Mouse (Mus musculus): ENCODE results near the gene Zfp90. TPM values are rescaled to one million over a fixed set of nuclear protein-coding genes. Genes with fewer than 3 reads are reported as not detected.

Zfp90 gene
- polyA plus RNA-seq, 1 experiment from 2014 or later, result 2.9 TPM

DNA sequence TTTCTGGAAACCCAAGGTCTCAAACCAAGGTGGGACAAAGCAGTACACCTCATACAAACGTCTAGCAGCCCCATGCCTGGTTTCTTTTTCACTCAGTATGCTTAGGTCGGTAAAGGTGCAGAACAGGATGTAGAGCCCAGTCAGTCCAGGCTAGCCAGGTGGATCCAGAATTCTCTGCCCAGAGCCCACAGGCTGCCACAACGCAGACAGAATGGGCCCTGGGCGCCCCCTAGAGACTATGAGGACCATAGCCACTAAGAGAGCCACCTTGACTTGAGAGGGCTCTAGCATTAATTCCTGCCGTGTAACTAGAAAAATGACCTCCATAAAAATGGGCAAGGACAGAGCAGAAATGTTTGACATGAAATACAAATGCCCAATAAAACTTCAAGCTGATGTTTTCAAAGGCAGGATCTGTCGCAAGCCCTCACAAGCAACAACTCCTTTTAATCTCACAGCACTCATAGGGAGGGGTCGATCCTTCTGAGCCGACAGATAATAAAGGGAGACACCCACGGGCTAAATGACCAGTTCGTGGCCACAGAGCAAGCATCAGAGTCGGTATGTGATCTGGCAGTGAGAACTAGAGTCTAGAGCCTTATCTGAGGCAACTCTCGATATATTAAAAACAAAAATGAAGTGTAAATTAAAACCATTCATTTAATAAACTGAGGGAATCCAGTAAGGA lies 11.7 kb upstream of the Zfp90 start:
- 25% methylated on average over 12 of the region's 12 CpGs for WGBS (ENCODE audit: insufficient replicate concordance)
- Histone ChIP-seq H3K9ac (replicated peaks) (no peak overlapping the region), H3K27me3 (ENCODE audit: insufficient read depth, low read length) (no peaks in the 10 kb centered on the region), H3K27ac (ENCODE audit: low read depth) (no peak overlapping the region), H3K4me2 (ENCODE audit: low read depth, low read length) (no peak overlapping the region), H3K9me3 (ENCODE audit: low read length) (no peaks in the 10 kb centered on the region), H3K36me3 (replicated peaks; ENCODE audit: insufficient read depth, low read length) (no peaks in the 10 kb centered on the region), H3K4me1 (ENCODE audit: insufficient read depth) (no peaks in the 10 kb centered on the region), H3K4me3 (ENCODE audit: low read depth, low read length) (no peak overlapping the region)
- ATAC-seq (peak; percentile 61; the same call in 1 of the 2 replicates), DNase-seq (peak; percentile 53)
- TF ChIP-seq CTCF (IDR thresholded peaks at IDR 0.05; ENCODE audit: low read depth), result peak; percentile 76
- TF ChIP-seq EP300 (IDR thresholded peaks at IDR 0.05; ENCODE audit: low read depth), result no peak

- Histone ChIP-seq H3K9ac (replicated peaks) (no peak overlapping the region), H3K4me3 (ENCODE audit: low read depth, low read length) (no peak overlapping the region), H3K27me3 (ENCODE audit: insufficient read depth, low read length) (no peaks in the 10 kb centered on the region), H3K27ac (ENCODE audit: low read depth) (no peak overlapping the region), H3K4me1 (ENCODE audit: insufficient read depth) (no peaks in the 10 kb centered on the region), H3K36me3 (replicated peaks; ENCODE audit: insufficient read depth, low read length) (no peaks in the 10 kb centered on the region), H3K4me2 (ENCODE audit: low read depth, low read length) (no peak overlapping the region), H3K9me3 (ENCODE audit: low read length) (no peaks in the 10 kb centered on the region)
- DNase-seq (no peak), ATAC-seq (no peak)
- 36% methylated on average over 3 of the region's 3 CpGs for WGBS (ENCODE audit: insufficient replicate concordance)
- no peak for TF ChIP-seq EP300 (IDR thresholded peaks at IDR 0.05; ENCODE audit: low read depth)
- no peak for TF ChIP-seq CTCF (IDR thresholded peaks at IDR 0.05; ENCODE audit: low read depth)
Measured at GRCm38 (mm10) chr8:106404825-106405224, 10.3 kb upstream of the Zfp90 start.

DNA sequence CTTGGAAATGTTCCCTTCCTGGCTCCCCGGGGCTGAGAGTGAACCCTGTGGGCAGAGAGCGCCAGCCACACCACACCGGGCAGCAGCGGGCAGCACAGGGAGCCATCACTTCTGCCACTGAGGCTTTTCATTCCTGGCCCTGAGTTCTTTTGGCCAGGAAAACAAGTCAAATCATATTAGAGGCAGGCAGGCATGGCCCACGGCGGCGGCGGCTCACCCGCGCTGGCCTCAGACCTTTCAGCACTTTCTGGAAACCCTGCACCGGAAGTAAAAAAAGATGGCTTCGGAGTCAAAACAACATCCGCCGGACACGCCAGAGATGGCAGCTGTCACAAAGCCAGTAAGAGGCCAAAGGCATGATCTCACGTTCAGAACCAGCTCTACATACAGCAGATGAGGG lies 9.3 kb upstream of the Zfp90 start:
- Histone ChIP-seq H3K9me3 (ENCODE audit: low read length) (no peaks in the 10 kb centered on the region), H3K9ac (replicated peaks) (no peak overlapping the region), H3K4me3 (ENCODE audit: low read depth, low read length) (no peak overlapping the region), H3K36me3 (replicated peaks; ENCODE audit: insufficient read depth, low read length) (no peaks in the 10 kb centered on the region), H3K4me1 (ENCODE audit: insufficient read depth) (no peaks in the 10 kb centered on the region), H3K27ac (ENCODE audit: low read depth) (no peak overlapping the region), H3K27me3 (ENCODE audit: insufficient read depth, low read length) (no peaks in the 10 kb centered on the region), H3K4me2 (ENCODE audit: low read depth, low read length) (no peak overlapping the region)
- ATAC-seq, result no peak
- DNase-seq, result no peak
- no peak for TF ChIP-seq CTCF (IDR thresholded peaks at IDR 0.05; ENCODE audit: low read depth)
- WGBS (ENCODE audit: insufficient replicate concordance), result 82% methylated on average over 16 of the region's 16 CpGs

DNA sequence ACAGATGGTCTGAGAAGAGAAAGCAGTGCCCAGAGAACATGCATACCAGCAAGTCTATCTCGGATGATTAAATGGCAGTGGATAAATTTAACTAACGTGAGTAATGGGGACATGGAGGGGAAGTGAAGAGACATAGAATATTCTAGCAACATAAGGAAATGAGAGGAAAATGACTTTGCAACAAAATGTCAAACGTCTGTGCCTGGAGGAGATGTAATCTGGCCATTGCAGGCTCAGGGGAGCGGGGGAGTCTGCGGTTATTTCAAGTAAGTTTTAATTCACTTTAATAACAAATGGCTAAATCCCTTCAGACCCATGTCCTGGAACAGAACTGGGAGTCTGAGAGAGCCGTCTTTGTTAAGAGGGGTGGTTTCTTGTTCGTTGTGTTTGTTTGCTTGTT lies 5.1 kb upstream of the Zfp90 start:
- DNase-seq, result no peak
- TF ChIP-seq EP300 (IDR thresholded peaks at IDR 0.05; ENCODE audit: low read depth) (no peak), CTCF (IDR thresholded peaks at IDR 0.05; ENCODE audit: low read depth) (no peak)
- no peak overlapping the region for H3K9ac ChIP-seq (replicated peaks)

GRCm38 (mm10) chr8:106410564-106410963 lies 4.6 kb upstream of the Zfp90 start:
- WGBS (ENCODE audit: insufficient replicate concordance), result 77% methylated on average over 7 of the region's 7 CpGs
- Histone ChIP-seq H3K4me2 (ENCODE audit: low read depth, low read length) (no peak overlapping the region), H3K4me1 (ENCODE audit: insufficient read depth) (peaks cover 5% of the 10 kb centered on the region; the same call in 1 of the 2 replicates), H3K9me3 (ENCODE audit: low read length) (no peaks in the 10 kb centered on the region), H3K36me3 (replicated peaks; ENCODE audit: insufficient read depth, low read length) (no peaks in the 10 kb centered on the region), H3K4me3 (ENCODE audit: low read depth, low read length) (no peak overlapping the region), H3K27me3 (ENCODE audit: insufficient read depth, low read length) (no peaks in the 10 kb centered on the region), H3K9ac (replicated peaks) (no peak overlapping the region), H3K27ac (ENCODE audit: low read depth) (no peak overlapping the region)
- ATAC-seq (no peak), DNase-seq (no peak)
- TF ChIP-seq CTCF (IDR thresholded peaks at IDR 0.05; ENCODE audit: low read depth), result no peak
- no peak for TF ChIP-seq EP300 (IDR thresholded peaks at IDR 0.05; ENCODE audit: low read depth)

More for the DNA sequence above, 5.1 kb upstream of the Zfp90 start:
- no peak overlapping the region for H3K4me2 ChIP-seq (ENCODE audit: low read depth, low read length)
- 47% methylated on average over 7 of the region's 7 CpGs for WGBS (ENCODE audit: insufficient replicate concordance)
- H3K27ac ChIP-seq (ENCODE audit: low read depth), result no peak overlapping the region
- no peaks in the 10 kb centered on the region for H3K9me3 ChIP-seq (ENCODE audit: low read length)
- no peak overlapping the region for H3K4me3 ChIP-seq (ENCODE audit: low read depth, low read length)
- H3K27me3 ChIP-seq (ENCODE audit: insufficient read depth, low read length), result no peaks in the 10 kb centered on the region
- ATAC-seq, result no peak
- no peaks in the 10 kb centered on the region for H3K36me3 ChIP-seq (replicated peaks; ENCODE audit: insufficient read depth, low read length)
- 0 out of 2 replicates have a peak, but pooled peaks cover 5% of the 10 kb centered on the region for H3K4me1 ChIP-seq (ENCODE audit: insufficient read depth)

DNA sequence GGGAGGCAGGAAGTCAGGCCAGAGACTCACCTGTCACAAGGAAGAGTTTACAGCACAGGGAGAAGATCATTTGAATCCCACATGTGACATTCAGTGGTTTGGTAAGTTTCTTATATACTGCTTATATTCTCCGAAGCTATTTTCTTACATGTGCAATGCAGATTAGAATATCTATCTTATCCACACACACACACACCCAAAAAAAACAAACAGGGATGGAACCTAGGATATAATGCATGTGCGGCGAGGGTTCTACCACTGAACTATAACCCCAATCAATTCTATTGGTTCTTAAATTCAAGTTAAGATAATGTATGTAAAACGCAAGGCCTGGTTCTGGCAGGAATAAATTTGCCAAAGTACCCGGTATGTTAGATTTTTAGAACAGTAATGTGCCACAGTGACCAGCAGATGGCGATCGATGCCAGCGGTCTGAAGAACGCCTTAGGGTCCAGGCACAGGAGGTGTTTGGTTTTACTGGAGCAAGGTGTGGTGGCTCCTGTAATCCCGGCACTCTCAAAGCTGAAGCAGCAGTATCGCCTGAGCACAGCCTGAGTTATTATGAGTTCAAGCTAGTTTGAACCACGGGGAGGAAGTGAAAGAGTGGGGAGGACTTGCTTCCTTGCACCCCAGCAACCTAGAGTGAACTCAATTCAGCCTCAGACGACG lies 3.2 kb upstream of the Zfp90 start:
- 12% methylated on average over 14 of the region's 14 CpGs for WGBS (ENCODE audit: insufficient replicate concordance)
- Histone ChIP-seq H3K27ac (ENCODE audit: low read depth) (no peak overlapping the region), H3K9ac (replicated peaks) (no peak overlapping the region), H3K4me1 (ENCODE audit: insufficient read depth) (peaks cover 8% of the 10 kb centered on the region; the same call in 1 of the 2 replicates), H3K4me3 (ENCODE audit: low read depth, low read length) (no peak overlapping the region), H3K4me2 (ENCODE audit: low read depth, low read length) (peak overlapping the region; percentile 27; the same call in 1 of the 2 replicates), H3K27me3 (ENCODE audit: insufficient read depth, low read length) (no peaks in the 10 kb centered on the region), H3K9me3 (ENCODE audit: low read length) (no peaks in the 10 kb centered on the region), H3K36me3 (replicated peaks; ENCODE audit: insufficient read depth, low read length) (no peaks in the 10 kb centered on the region)
- TF ChIP-seq EP300 (IDR thresholded peaks at IDR 0.05; ENCODE audit: low read depth) (peak; percentile 36; the same call in 1 of the 2 replicates), CTCF (IDR thresholded peaks at IDR 0.05; ENCODE audit: low read depth) (peak; percentile 86)
- ATAC-seq, result peak; percentile 9; the same call in 1 of the 2 replicates
- peak; percentile 57 for DNase-seq

Data from liver, postnatal 0 days (tissue).